Mouse (Mus musculus) lung, adult 2 months (tissue): Measurements from ENCODE around the gene Rras2. TPM values are rescaled to one million over a fixed set of nuclear protein-coding genes. Genes with fewer than 3 reads are reported as not detected.
A peak's percentile ranks its signal among the peaks of the same experiment; 100 is the strongest.

Source experiments
- DNase-seq: peaks from one replicate; pipeline ENCODE4 v3.0.0; 2022
- H3K4me1 ChIP-seq: fragments of 200-500 bp; 2 replicates; pipeline ENCODE4 v1.6.1; 2011; ENCODE audit warnings: low read length; ENCODE audit not compliant: control insufficient read depth, insufficient read depth
- H3K4me3 ChIP-seq: fragments of 200-500 bp; replicated peaks from 2 replicates; pipeline ENCODE3; 2011; ENCODE audit warnings: low read depth, mild to moderate bottlenecking, control low read depth, low read length; ENCODE audit errors: extremely low read depth
- CTCF ChIP-seq: fragments of 200-500 bp; IDR thresholded peaks from 2 replicates; pipeline ENCODE4 v1.5.1; 2011; ENCODE audit warnings: mild to moderate bottlenecking, low read length, control low read depth; ENCODE audit not compliant: insufficient read depth
- POLR2A ChIP-seq: fragments of 200-500 bp; IDR thresholded peaks from 2 replicates; pipeline ENCODE4 v1.6.1; 2011; ENCODE audit warnings: low read depth, mild to moderate bottlenecking, control low read depth, low read length, borderline replicate concordance; ENCODE audit errors: extremely low read depth
- WGBS: fragments of 180-500 bp; shearing (Covaris S2); methylation state at CpG from one replicate; pipeline ENCODE4 v1.1.7; 2018; 5-methylcytosine and 5-hydroxymethylcytosine counted together
- polyA plus RNA-seq: library from polyadenylated mRNA; depleted of rRNA; stranded (reverse); fragments of >200 nt; gene quantifications from 2 replicates; pipeline ENCODE4 v1.2.3, GENCODE M21; 2012

Rras2 gene
- polyA plus RNA-seq, 1 experiment: 24.4 TPM

- Histone ChIP-seq H3K4me1 (no peaks in the 10 kb centered on the region), H3K4me3 (peak overlapping the region; percentile 60)
- under 1% methylated on average over 72 of the region's 74 CpGs for WGBS
- peak; percentile 74 for DNase-seq
- TF ChIP-seq POLR2A (no peak), CTCF (no peak)
Measured at GRCm38 (mm10) chr7:114116711-114117351, 750 bp downstream of the Rras2 start.

DNA sequence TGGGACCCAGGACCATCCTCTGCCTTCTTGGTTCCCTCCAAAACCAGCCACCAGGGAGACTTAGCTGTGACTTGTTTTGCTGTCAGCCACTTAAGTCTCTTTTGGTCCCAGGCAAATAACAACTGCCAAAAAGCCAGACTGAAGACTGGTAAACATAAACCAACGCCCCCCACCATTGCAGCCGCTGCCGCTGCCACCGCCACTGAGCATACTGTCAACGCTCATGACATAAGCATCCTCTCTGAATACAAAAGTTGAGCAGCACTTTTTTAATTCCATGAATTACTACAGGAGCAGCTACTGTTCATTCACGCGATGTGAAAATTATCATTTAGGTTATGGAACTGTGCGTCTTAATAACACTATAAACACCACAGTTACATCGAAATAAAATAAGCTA, 1.6 kb downstream of the Rras2 start:
- TF ChIP-seq POLR2A (no peak), CTCF (no peak)
- H3K4me3 ChIP-seq: peak overlapping the region; percentile 1
- no peak for DNase-seq
- no peaks in the 10 kb centered on the region for H3K4me1 ChIP-seq
- WGBS: 37% methylated on average over 9 of the region's 9 CpGs

DNA sequence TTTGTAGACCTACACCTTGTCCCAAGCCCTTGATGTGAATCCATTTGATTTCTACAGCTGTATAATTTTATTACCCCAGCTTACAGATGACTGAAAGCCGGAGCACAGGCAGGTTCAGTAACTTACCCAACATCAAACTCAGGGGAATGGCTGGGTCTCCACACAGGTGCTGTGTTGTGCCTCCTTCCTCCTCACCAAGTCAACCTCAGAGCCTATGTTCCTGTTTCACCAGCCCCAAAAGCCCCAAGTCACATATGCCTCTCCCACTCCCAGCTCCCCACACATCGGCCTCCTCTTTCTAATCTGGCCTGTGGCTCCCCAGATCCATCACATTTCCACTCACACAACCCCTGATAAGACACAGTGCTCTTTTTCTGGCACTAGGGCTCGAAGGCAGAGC, 2.6 kb downstream of the Rras2 start:
- no peak for TF ChIP-seq CTCF
- TF ChIP-seq POLR2A: no peak
- no peak for DNase-seq
- Histone ChIP-seq H3K4me3 (no peak overlapping the region), H3K4me1 (no peaks in the 10 kb centered on the region)
- WGBS: 71% methylated on average over 3 of the region's 3 CpGs

DNA sequence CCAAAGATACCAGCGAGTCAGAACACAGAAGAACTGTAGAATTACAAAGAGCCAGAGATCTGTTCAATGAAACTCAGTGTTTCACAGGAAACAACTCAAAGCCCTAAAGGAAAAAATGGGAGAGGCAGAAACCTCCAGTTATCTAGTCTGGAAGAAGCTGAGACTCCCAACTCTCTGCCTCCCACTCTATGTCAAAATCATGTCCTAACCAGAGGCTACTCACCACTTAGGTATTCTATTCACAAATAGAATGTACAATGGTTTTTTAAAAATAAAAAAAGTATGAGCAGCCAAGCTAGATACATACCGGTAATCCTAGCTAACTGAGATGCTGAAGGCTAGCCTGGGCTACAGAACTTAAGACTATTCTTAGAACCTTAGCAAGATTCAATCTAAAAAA, 3.3 kb downstream of the Rras2 start:
- DNase-seq: no peak
- Histone ChIP-seq H3K4me3 (no peak overlapping the region), H3K4me1 (no peaks in the 10 kb centered on the region)
- no peak for TF ChIP-seq POLR2A
- 83% methylated on average over 2 of the region's 2 CpGs for WGBS

DNA sequence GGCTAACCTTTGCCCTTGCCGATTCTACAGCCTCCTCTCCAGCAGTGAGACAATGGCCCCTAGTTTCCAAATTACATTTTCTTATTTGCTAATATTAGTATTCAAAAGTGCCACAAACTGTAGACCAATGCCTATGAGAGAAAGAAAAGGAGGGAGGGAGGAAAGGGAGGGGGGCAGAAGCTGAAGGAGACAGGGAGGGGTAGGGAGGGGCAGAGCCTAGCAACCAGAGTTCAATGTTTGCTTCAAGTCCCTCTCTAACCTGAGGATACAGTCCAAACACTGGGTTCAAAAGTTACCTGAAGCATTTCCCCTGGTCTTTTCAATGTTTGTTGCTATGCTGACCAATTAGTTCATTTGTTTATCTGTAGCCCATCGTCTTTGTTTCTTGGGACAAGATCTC, 7.1 kb downstream of the Rras2 start:
- TF ChIP-seq CTCF (no peak), POLR2A (no peak)
- H3K4me1 ChIP-seq: 0 out of 2 replicates have a peak, but pooled peaks cover 3% of the 10 kb centered on the region
- 59% methylated on average over 2 of the region's 2 CpGs for WGBS
- H3K4me3 ChIP-seq: no peak overlapping the region
- DNase-seq: no peak

GRCm38 (mm10) chr7:114105886-114106285, 11.7 kb downstream of the Rras2 start:
- H3K4me3 ChIP-seq: no peak overlapping the region
- H3K4me1 ChIP-seq: peaks cover 10% of the 10 kb centered on the region
- WGBS: 77% methylated on average over 8 of the region's 8 CpGs
- TF ChIP-seq POLR2A (no peak), CTCF (no peak)
- DNase-seq: no peak

- DNase-seq: peak; percentile 23
- Histone ChIP-seq H3K4me3 (no peak overlapping the region), H3K4me1 (peaks cover 10% of the 10 kb centered on the region)
- TF ChIP-seq POLR2A (no peak), CTCF (no peak)
- 65% methylated on average over 24 of the region's 24 CpGs for WGBS
Measured at GRCm38 (mm10) chr7:114103629-114104347, 13.8 kb downstream of the Rras2 start.

DNA sequence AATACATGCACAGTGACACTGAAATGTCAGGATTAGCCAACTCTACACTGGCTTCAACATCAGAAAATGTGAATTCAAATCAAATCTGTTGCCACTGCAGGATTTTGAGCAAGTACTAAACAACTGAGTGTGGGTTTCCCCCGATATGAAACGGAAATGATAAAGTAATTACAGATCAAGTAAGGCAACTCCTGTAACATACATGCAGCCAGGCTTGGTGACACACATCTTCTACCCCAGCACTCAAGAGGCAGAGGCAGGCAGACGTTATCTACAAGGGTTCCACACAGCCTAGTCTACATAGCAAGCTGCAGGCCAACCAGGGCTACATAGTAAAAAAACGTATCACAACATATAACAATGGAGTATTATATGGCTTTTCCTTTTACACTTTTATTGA, 14.4 kb downstream of the Rras2 start:
- no peak for DNase-seq
- 75% methylated on average over 4 of the region's 4 CpGs for WGBS
- peaks cover 10% of the 10 kb centered on the region for H3K4me1 ChIP-seq
- no peak for TF ChIP-seq POLR2A
- no peak for TF ChIP-seq CTCF
- no peak overlapping the region for H3K4me3 ChIP-seq

GRCm38 (mm10) chr7:114102609-114103008, 15.0 kb downstream of the Rras2 start:
- no peak for DNase-seq
- TF ChIP-seq POLR2A: no peak
- TF ChIP-seq CTCF: no peak
- no peak overlapping the region for H3K4me3 ChIP-seq
- WGBS: 72% methylated on average over 4 of the region's 4 CpGs
- peaks cover 10% of the 10 kb centered on the region for H3K4me1 ChIP-seq

DNA sequence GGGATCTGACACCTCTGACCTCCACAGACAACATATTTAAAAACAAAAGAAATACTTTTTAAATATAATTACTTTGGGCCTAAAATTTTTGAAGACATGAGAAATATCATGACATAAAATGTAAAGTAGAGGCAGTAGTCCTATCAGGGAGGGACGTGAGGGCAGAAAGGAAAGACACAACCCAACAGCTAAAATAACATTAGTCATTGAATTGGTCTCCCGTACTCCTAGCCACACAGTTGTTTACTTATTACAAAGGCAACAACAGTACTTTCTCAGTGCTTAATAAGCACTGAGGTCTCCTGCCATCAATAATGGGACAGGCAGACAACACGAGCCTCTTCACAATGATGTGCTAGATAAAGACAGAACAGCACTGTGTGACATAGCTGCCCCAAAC, 16.2 kb downstream of the Rras2 start:
- peaks cover 10% of the 10 kb centered on the region for H3K4me1 ChIP-seq
- no peak for DNase-seq
- no peak for TF ChIP-seq CTCF
- 30% methylated on average over 3 of the region's 3 CpGs for WGBS
- no peak overlapping the region for H3K4me3 ChIP-seq
